Mouse (Mus musculus) spleen, postnatal 14 days (tissue): ENCODE results near the gene Rsl1.
"Not testable (repeated sequence)": the region's sequence is repeated elsewhere in the genome, so short reads cannot be mapped to it uniquely, and the experiment has no call there.

Experiments
- DNase-seq, 2 experiments: peaks; one replicate each; pipeline ENCODE4 v3.0.0; 2021 to 2022; ENCODE audit warnings: low spot score in 2 of 2

Rsl1 gene

GRCm38 (mm10) chr13:67172991-67173722, at the start of gene Rsl1:
Rsl1 (plus strand) TSS chr13:67173182.
- DNase-seq: peak; percentile 34 to 61

DNA sequence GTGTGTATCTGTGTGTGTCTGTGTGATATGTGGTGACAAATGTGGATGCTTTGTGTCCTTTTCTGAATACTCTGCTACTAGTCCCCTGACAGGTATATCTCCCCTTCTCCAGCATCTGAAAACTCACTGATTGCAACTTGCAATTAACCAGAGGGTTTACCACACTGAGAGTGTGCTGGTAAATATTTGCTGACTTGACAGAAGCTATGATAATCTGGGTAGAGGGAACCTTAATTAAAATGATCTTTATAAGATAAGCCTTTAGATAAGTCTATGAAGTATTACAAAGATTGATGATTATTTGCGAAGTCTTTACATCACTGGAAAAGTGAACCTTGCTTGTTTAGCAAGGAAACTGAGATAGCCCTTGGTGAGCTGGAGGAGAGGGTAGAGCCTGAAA, 48.5 kb upstream of the Rsl1 start:
- no peak for DNase-seq

- not testable (repeated sequence) for DNase-seq
Measured at GRCm38 (mm10) chr13:67127507-67127906, 45.5 kb upstream of the Rsl1 start.

- DNase-seq: peak; percentile 38 to 66
Measured at GRCm38 (mm10) chr13:67128038-67128721, 44.8 kb upstream of the Rsl1 start.

- not testable (repeated sequence) for DNase-seq
Measured at GRCm38 (mm10) chr13:67166122-67166521, 6.9 kb upstream of the Rsl1 start.

DNA sequence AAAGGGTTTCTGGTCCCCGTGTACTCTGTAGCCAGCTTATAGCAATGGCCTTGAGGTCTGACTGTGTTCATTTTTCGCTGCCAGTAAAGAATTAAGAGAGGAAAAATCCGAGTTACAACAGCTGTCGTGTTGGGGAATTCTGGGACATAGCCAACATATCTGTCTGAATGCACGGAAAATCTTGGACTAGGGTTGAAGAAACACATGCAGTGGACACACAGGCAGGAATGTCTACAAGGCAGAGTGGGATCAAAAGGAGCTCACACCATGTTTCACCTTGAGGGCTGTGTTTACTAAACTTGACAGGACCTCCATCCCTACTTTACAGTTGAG, 707 bp downstream of the Rsl1 start:
- no peak for DNase-seq

DNA sequence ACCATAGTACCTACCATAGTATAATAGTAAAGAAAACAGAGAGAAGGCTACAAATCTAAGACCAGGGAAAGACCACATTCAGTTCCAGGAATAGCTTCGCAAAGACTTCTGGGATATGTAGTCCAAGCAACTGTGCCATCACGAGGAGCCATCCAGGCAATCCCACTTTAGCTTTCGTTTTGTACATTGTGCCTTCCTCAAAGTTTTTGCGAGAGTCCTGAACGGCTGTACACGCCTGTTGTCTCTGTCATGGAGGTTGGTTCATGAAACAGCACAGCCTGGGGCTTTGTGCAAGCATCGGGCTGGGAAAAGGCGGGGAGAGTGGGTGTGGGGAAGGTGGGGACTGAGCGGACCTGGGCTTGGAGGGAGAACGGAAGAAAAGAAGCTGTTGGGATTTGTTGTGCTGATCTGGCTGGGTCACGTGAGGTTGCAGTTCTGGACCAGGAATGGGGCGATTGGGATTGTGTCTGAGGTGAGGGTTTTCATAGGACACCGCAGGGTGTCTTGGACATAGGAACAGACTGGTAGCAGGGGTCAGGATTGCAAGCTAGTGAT, 21.4 kb downstream of the Rsl1 start, which contains the start of gene Zfp455:
Zfp455 (plus strand) TSS at position 167 of the 555 bp plus-strand sequence.
- DNase-seq: peak in 1 of 2 experiments; percentile 2

DNA sequence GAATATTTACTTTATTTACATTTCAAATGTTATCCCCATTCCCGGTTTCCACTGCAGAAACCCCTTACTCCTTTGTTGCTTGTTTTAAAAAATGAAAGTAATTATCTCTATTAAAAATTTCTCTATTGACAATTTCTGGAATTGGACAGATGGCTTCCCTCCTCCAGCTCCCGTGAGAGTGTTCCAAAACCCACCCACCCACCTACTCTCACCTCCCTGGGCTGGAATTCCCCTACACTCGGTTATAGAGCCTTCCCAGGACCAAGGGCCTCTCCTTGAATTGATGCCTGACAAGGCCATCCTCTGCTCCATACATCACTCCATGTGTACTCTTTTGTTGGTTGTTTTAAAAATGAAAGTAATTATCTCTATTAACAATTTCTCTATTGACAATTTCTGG, 28.7 kb downstream of the Rsl1 start:
- DNase-seq: no peak

DNA sequence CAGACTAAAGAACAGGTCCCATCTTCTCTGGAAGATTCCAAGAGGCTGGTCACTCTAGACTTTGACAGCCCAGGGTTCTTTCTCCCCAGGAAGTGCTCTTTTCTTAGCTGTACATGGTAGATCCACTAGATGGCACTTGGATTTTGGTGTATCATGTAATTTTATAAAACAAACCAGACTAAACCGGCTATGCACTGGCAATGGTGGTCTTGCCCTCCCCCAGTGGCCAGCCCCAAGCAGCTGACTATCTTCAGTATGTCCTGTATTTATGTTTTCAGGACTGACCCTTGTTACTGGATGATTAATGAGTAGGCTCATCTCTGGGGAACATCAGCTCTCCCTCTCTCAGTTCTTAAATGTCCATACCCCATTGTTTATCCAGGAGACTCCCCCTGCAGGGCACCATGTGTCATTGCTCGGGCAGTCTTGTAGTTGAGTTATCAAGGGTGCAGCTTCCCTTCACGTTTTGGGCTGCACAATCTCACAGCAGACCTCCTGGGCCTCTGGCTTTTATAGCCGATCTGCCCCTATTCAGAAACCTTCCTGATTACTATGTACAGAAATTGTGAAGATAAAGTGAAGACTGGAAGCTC, 41.1 kb downstream of the Rsl1 start:
- no peak for DNase-seq
